Mouse (Mus musculus): ENCODE measurements around the gene Syngap1. TPM values are rescaled to one million over a fixed set of nuclear protein-coding genes. Genes with fewer than 3 reads are reported as not detected.

Syngap1 gene
- polyA plus RNA-seq (2012; rRNA removed) (3.4 TPM in 2 replicates), polyA plus RNA-seq (2014; fragmentation: Nextera tagmentation; extraction: Ambion mirVana) (0.08 and 0.13 TPM in 2 replicates)

- Histone ChIP-seq H3K9me3 (ENCODE audit: control insufficient read depth, low read length) (no peaks in the 10 kb centered on the region), H3K27ac (peak within 1 kb of the TSS; percentile 81), H3K9ac (replicated peaks) (peak within 1 kb of the TSS; percentile 74), H3K27me3 (ENCODE audit: control insufficient read depth, insufficient read depth, low read length) (no peaks in the 10 kb centered on the region), H3K4me1 (replicated peaks; ENCODE audit: control insufficient read depth in 2 of 2, insufficient read depth in 2 of 2, low read length in 1 of 2) (peaks cover 16 to 17% of the 10 kb centered on the region in 2 experiments), H3K4me3 (ENCODE audit: insufficient read depth in 1 of 2, low read depth in 2 of 2, low read length in 2 of 2) (peak within 1 kb of the TSS; percentile 56 to 60; a peak in 3 of 4 replicates), H3K36me3 (replicated peaks; ENCODE audit: control insufficient read depth, insufficient read depth, low read depth) (no peaks in the 10 kb centered on the region; the same call in 1 of the 2 replicates), H3K4me2 (ENCODE audit: low read depth) (peak within 1 kb of the TSS; percentile 79)
- 8% methylated on average over 23 of the region's 24 CpGs for WGBS (ENCODE audit: insufficient replicate concordance)
- DNase-seq (ENCODE audit: low read depth in 3 of 3, low spot score in 3 of 3) (no peak), ATAC-seq (ENCODE audit: insufficient read depth) (no peak)
- TF ChIP-seq EP300 (IDR thresholded peaks at IDR 0.05; ENCODE audit: low read depth) (no peak), CTCF (IDR thresholded peaks at IDR 0.05; ENCODE audit: low read depth) (no peak)
Measured at GRCm38 (mm10) chr17:26941031-26941789, at the start of gene Syngap1. Gene Syngap1 (plus strand): TSS chr17:26941253.

- Histone ChIP-seq H3K36me3 (replicated peaks; ENCODE audit: control insufficient read depth, insufficient read depth, low read depth) (no peaks in the 10 kb centered on the region), H3K4me3 (ENCODE audit: insufficient read depth in 1 of 2, low read depth in 2 of 2, low read length in 2 of 2) (no peak overlapping the region), H3K4me1 (replicated peaks; ENCODE audit: control insufficient read depth in 2 of 2, insufficient read depth in 2 of 2, low read length in 1 of 2) (no peaks in the 10 kb centered on the region), H3K4me2 (ENCODE audit: low read depth) (no peak overlapping the region), H3K9ac (replicated peaks) (no peak overlapping the region), H3K27ac (no peak overlapping the region), H3K9me3 (ENCODE audit: control insufficient read depth, low read length) (no peaks in the 10 kb centered on the region), H3K27me3 (ENCODE audit: control insufficient read depth, insufficient read depth, low read length) (no peaks in the 10 kb centered on the region)
- DNase-seq (ENCODE audit: low read depth in 3 of 3, low spot score in 3 of 3) = no peak
- no peak for TF ChIP-seq CTCF (IDR thresholded peaks at IDR 0.05; ENCODE audit: low read depth)
- no peak for TF ChIP-seq EP300 (IDR thresholded peaks at IDR 0.05; ENCODE audit: low read depth)
- ATAC-seq (ENCODE audit: insufficient read depth) = no peak
- WGBS (ENCODE audit: insufficient replicate concordance) = 56% methylated on average over 16 of the region's 16 CpGs
Measured at GRCm38 (mm10) chr17:26892635-26893375, 48.2 kb upstream of the Syngap1 start.

- no peaks in the 10 kb centered on the region for H3K27me3 ChIP-seq (ENCODE audit: control insufficient read depth, insufficient read depth, low read length)
- 43% methylated on average over 6 of the region's 6 CpGs for WGBS (ENCODE audit: insufficient replicate concordance)
Measured at GRCm38 (mm10) chr17:26893492-26893891, 47.6 kb upstream of the Syngap1 start.

GRCm38 (mm10) chr17:26894342-26894741, 46.7 kb upstream of the Syngap1 start:
- Histone ChIP-seq H3K9ac (replicated peaks) (no peak overlapping the region), H3K4me3 (ENCODE audit: insufficient read depth in 1 of 2, low read depth in 2 of 2, low read length in 2 of 2) (no peak overlapping the region), H3K27me3 (ENCODE audit: control insufficient read depth, insufficient read depth, low read length) (no peaks in the 10 kb centered on the region), H3K4me2 (ENCODE audit: low read depth) (no peak overlapping the region), H3K4me1 (replicated peaks; ENCODE audit: control insufficient read depth in 2 of 2, insufficient read depth in 2 of 2, low read length in 1 of 2) (no peaks in the 10 kb centered on the region), H3K27ac (no peak overlapping the region), H3K36me3 (replicated peaks; ENCODE audit: control insufficient read depth, insufficient read depth, low read depth) (no peaks in the 10 kb centered on the region), H3K9me3 (ENCODE audit: control insufficient read depth, low read length) (no peaks in the 10 kb centered on the region)
- no peak for DNase-seq (ENCODE audit: low read depth in 3 of 3, low spot score in 3 of 3)
- 75% methylated on average over 6 of the region's 6 CpGs for WGBS (ENCODE audit: insufficient replicate concordance)
- ATAC-seq (ENCODE audit: insufficient read depth) = no peak
- TF ChIP-seq CTCF (IDR thresholded peaks at IDR 0.05; ENCODE audit: low read depth) = no peak
- no peak for TF ChIP-seq EP300 (IDR thresholded peaks at IDR 0.05; ENCODE audit: low read depth)

More at GRCm38 (mm10) chr17:26893492-26893891, 47.6 kb upstream of the Syngap1 start:
- TF ChIP-seq EP300 (IDR thresholded peaks at IDR 0.05; ENCODE audit: low read depth) (no peak), CTCF (IDR thresholded peaks at IDR 0.05; ENCODE audit: low read depth) (no peak)
- DNase-seq (ENCODE audit: low read depth in 3 of 3, low spot score in 3 of 3) (no peak), ATAC-seq (ENCODE audit: insufficient read depth) (no peak)
- Histone ChIP-seq H3K4me2 (ENCODE audit: low read depth) (no peak overlapping the region), H3K4me1 (replicated peaks; ENCODE audit: control insufficient read depth in 2 of 2, insufficient read depth in 2 of 2, low read length in 1 of 2) (no peaks in the 10 kb centered on the region), H3K36me3 (replicated peaks; ENCODE audit: control insufficient read depth, insufficient read depth, low read depth) (no peaks in the 10 kb centered on the region), H3K9me3 (ENCODE audit: control insufficient read depth, low read length) (no peaks in the 10 kb centered on the region), H3K27ac (no peak overlapping the region), H3K9ac (replicated peaks) (no peak overlapping the region), H3K4me3 (ENCODE audit: insufficient read depth in 1 of 2, low read depth in 2 of 2, low read length in 2 of 2) (no peak overlapping the region)

DNA sequence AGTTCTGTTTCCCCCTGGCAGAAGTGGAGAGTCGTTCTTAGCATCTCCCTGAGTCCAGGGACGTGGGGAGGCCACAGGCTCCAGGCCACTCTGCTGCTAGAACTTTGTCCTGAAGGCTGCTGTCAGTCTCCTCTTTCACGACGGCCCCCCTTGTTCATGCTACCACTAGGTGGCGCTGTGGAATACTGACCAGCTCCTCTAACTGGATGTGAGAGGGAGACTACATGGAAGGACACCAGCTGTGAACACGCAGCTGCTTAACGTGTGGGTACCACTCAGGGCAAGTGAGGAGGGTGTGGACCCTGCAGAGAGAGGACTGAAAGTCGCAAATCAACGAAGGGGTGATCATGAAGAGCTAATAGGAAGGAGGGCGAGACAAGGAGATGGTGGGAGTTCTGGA, 45.5 kb upstream of the Syngap1 start:
- H3K9me3 ChIP-seq (ENCODE audit: control insufficient read depth, low read length) = no peaks in the 10 kb centered on the region
- H3K4me3 ChIP-seq (ENCODE audit: insufficient read depth in 1 of 2, low read depth in 2 of 2, low read length in 2 of 2) = no peak overlapping the region
- peak; percentile 97 for TF ChIP-seq CTCF (IDR thresholded peaks at IDR 0.05; ENCODE audit: low read depth)
- TF ChIP-seq EP300 (IDR thresholded peaks at IDR 0.05; ENCODE audit: low read depth) = no peak
- H3K36me3 ChIP-seq (replicated peaks; ENCODE audit: control insufficient read depth, insufficient read depth, low read depth) = no peaks in the 10 kb centered on the region
- ATAC-seq (ENCODE audit: insufficient read depth) (no peak), DNase-seq (ENCODE audit: low read depth in 3 of 3, low spot score in 3 of 3) (peak; percentile 45 to 54 (median 53))
- no peak overlapping the region for H3K4me2 ChIP-seq (ENCODE audit: low read depth)
- 14% methylated on average over 10 of the region's 10 CpGs for WGBS (ENCODE audit: insufficient replicate concordance)
- H3K27me3 ChIP-seq (ENCODE audit: control insufficient read depth, insufficient read depth, low read length) = no peaks in the 10 kb centered on the region
- H3K4me1 ChIP-seq (replicated peaks; ENCODE audit: control insufficient read depth in 2 of 2, insufficient read depth in 2 of 2, low read length in 1 of 2) = no peaks in the 10 kb centered on the region
- H3K9ac ChIP-seq (replicated peaks) = no peak overlapping the region
- H3K27ac ChIP-seq = no peak overlapping the region

Measured in liver, embryonic 14.5 days (tissue).